ENCODE assay signal across 23 mouse cellular contexts in the genomic region with DNA sequence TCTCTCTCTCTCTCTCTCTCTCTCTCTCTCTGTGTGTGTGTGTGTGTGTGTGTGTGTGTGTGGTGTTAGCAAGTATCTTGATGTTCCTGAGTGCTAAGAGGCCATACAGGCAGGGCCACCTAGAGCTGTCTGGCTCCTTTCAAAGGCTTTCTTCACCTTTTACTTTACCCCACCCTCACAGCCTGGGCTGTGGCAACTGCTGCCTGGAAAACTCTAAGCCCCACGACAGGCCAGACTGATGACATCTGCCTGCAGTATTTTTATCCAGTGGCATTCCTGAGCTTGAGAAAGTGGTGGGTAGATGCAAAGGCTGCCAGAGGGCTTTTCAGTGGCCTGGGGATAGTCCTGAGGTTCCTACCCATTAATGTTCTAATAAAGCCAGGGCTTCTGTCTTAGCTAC. TPM values are rescaled to one million over a fixed set of nuclear protein-coding genes. Genes with fewer than 3 reads are reported as not detected.
DNase-seq lines count a peak whose midpoint lies in the region; ATAC-seq and TF ChIP-seq lines count a peak whose summit lies in the region.
"Had no signal": no experiment of that assay in that cellular context is flagged by ENCODE, and none has a peak within 500 bp of the region (broad histone marks: within the 10 kb centered on the region; RNA-seq: fewer than 3 reads in every experiment).

No protein-coding gene starts in this region.

- H3K79me2 ChIP-seq in heart, adult 2 months (replicated peaks; ENCODE audit: control insufficient read depth, insufficient read depth, low read length) = no peaks in the 10 kb centered on the region; the same call in 1 of the 2 replicates

- peak overlapping the region; percentile 44 for H3K4me2 ChIP-seq in heart, embryonic 14.5 days (ENCODE audit: low read length)
- H3K4me2 ChIP-seq in hindbrain, postnatal 0 days (ENCODE audit: low read depth, low read length) = no peak overlapping the region
- H3K4me2 ChIP-seq: forebrain, embryonic 13.5 days; hindbrain, embryonic 13.5 days; intestine, embryonic 15.5 days; kidney, embryonic 15.5 days had no signal

- peak; percentile 84 for ATAC-seq in heart, embryonic 14.5 days (ENCODE audit: insufficient number of reproducible peaks, insufficient read depth, low FRiP score, low read depth)
- ATAC-seq in hindbrain, postnatal 0 days = no peak
- ATAC-seq: activated CD4-positive, CD25-positive, alpha-beta regulatory T cell, adult 4 months; forebrain, embryonic 13.5 days; forebrain, postnatal 0 days; intestine, embryonic 15.5 days; Patski had no signal

- H3K36me3 ChIP-seq in heart, adult 2 months (ENCODE audit: control insufficient read depth, insufficient read depth, low read length) = peaks cover 2% of the 10 kb centered on the region; the same call in 1 of the 2 replicates
- 0 out of 2 replicates have a peak, but pooled peaks cover 8% of the 10 kb centered on the region for H3K36me3 ChIP-seq in heart, embryonic 14.5 days (ENCODE audit: control insufficient read depth, insufficient read depth, low read length)
- H3K36me3 ChIP-seq in hindbrain, postnatal 0 days (ENCODE audit: insufficient read depth, low read length) = no peaks in the 10 kb centered on the region
- H3K36me3 ChIP-seq: embryonic facial prominence, embryonic 10.5 days; hindbrain, embryonic 13.5 days; intestine, embryonic 15.5 days; kidney, embryonic 15.5 days had no signal

- peak overlapping the region; percentile 76 for H3K27ac ChIP-seq in heart, adult 2 months
- H3K27ac ChIP-seq in heart, embryonic 14.5 days (replicated peaks in 1 of 2; ENCODE audit: control insufficient read depth in 1 of 2, insufficient read depth in 1 of 2, low read depth in 2 of 2, low read length in 2 of 2) = peak overlapping the region; percentile 94 to 99
- no peak overlapping the region for H3K27ac ChIP-seq in hindbrain, postnatal 0 days
- H3K27ac ChIP-seq: embryonic facial prominence, embryonic 10.5 days; forebrain, embryonic 13.5 days; hindbrain, embryonic 13.5 days; intestine, embryonic 15.5 days; kidney, embryonic 15.5 days had no signal

- no peaks in the 10 kb centered on the region for H3K27me3 ChIP-seq in heart, adult 2 months (ENCODE audit: control insufficient read depth, insufficient read depth, low read length)
- peaks cover 5% of the 10 kb centered on the region; the same call in 1 of the 2 replicates for H3K27me3 ChIP-seq in heart, embryonic 14.5 days (ENCODE audit: control insufficient read depth, insufficient read depth, low read length)
- H3K27me3 ChIP-seq in hindbrain, postnatal 0 days (ENCODE audit: insufficient read depth, low read length) = peaks cover 15% of the 10 kb centered on the region

- H3K9ac ChIP-seq in heart, adult 2 months (ENCODE audit: low read depth, low read length) = no peak overlapping the region
- H3K9ac ChIP-seq in heart, embryonic 14.5 days (ENCODE audit: low read length) = peak overlapping the region; percentile 61
- no peak overlapping the region for H3K9ac ChIP-seq in hindbrain, postnatal 0 days (replicated peaks; ENCODE audit: low read length)
- H3K9ac ChIP-seq: forebrain, embryonic 13.5 days; forebrain, postnatal 0 days; hindbrain, embryonic 13.5 days; intestine, embryonic 15.5 days; kidney, embryonic 15.5 days had no signal

- no peak for TF ChIP-seq POLR2A in heart, adult 2 months (IDR thresholded peaks at IDR 0.05; ENCODE audit: insufficient read depth, low read depth, low read length)

- peaks cover 8% of the 10 kb centered on the region; the same call in 1 of the 2 replicates for H3K9me3 ChIP-seq in heart, embryonic 14.5 days (ENCODE audit: control insufficient read depth, low read length)
- no peaks in the 10 kb centered on the region for H3K9me3 ChIP-seq in hindbrain, postnatal 0 days (ENCODE audit: low read length)
- H3K9me3 ChIP-seq: hindbrain, embryonic 13.5 days; intestine, embryonic 15.5 days; kidney, embryonic 15.5 days had no signal

- 27% methylated on average over 1 of the region's 1 CpGs for WGBS in heart, adult 2 months
- WGBS in heart, embryonic 14.5 days = 17% methylated on average over 1 of the region's 1 CpGs
- 31% methylated on average over 1 of the region's 1 CpGs for WGBS in hindbrain, postnatal 0 days

- peaks cover 24% of the 10 kb centered on the region for H3K4me1 ChIP-seq in heart, adult 2 months (ENCODE audit: control insufficient read depth, insufficient read depth, low read length)
- peaks cover 45 to 52% of the 10 kb centered on the region in 2 experiments for H3K4me1 ChIP-seq in heart, embryonic 14.5 days (ENCODE audit: control insufficient read depth in 2 of 2, insufficient read depth in 2 of 2, low read length in 2 of 2)
- no peaks in the 10 kb centered on the region for H3K4me1 ChIP-seq in hindbrain, postnatal 0 days (ENCODE audit: insufficient read depth, low read length)

- H3K4me3 ChIP-seq in heart, adult 2 months = no peak overlapping the region
- no peak overlapping the region for H3K4me3 ChIP-seq in heart, embryonic 14.5 days (ENCODE audit: control insufficient read depth in 1 of 2, insufficient read depth in 1 of 2, low read depth in 1 of 2, low read length in 2 of 2)
- no peak overlapping the region for H3K4me3 ChIP-seq in hindbrain, postnatal 0 days (ENCODE audit: low read length)
- H3K4me3 ChIP-seq: embryonic facial prominence, embryonic 10.5 days; forebrain, embryonic 13.5 days; hindbrain, embryonic 13.5 days; intestine, embryonic 15.5 days; kidney, embryonic 15.5 days had no signal

- intact Hi-C loops in heart, adult 2 months (cut with DNase I) = no loop called here
- intact Hi-C loops in heart, postnatal 25 days (cut with DNase I) = no loop called here
- intact Hi-C loops in heart, postnatal 10 days (cut with DNase I) = no loop called here

- no peak for TF ChIP-seq EP300 in heart, adult 2 months (IDR thresholded peaks at IDR 0.05; ENCODE audit: insufficient read depth, low read depth, low read length)

- DNase-seq in heart, adult 2 months = peak in 1 of 2 experiments; percentile 53
- DNase-seq in heart, postnatal 25 days (ENCODE audit: low spot score) = no peak
- peak; percentile 31 to 72 for DNase-seq in heart, postnatal 10 days
- DNase-seq in hindbrain, postnatal 0 days (ENCODE audit: low spot score) = no peak
- DNase-seq in lung, postnatal 4 days = no peak
- DNase-seq in cerebellum, postnatal 14 days = no peak
- DNase-seq: adrenal gland, adult 2 months; adrenal gland, postnatal 25 days; cerebellum, adult 18-20 months; cerebellum, adult 9-11 months; forebrain, postnatal 0 days; kidney, adult 2 months had no signal

- TF ChIP-seq CTCF in heart, adult 2 months (IDR thresholded peaks at IDR 0.05) = no peak
- no peak for TF ChIP-seq CTCF in hindbrain, postnatal 0 days (IDR thresholded peaks at IDR 0.05; ENCODE audit: low read depth)

RNA-seq across cellular contexts. Expression of a gene that starts 6.2 kb away (rescaled TPM):
- total RNA-seq in heart, adult 2 months (2021) = 10 to 100 TPM; 32.4 to 34.2 TPM
- 42.0 and 48.1 TPM in 2 replicates for polyA plus RNA-seq in heart, adult 2 months (2012; rRNA removed)
- 10 to 100 TPM; 37.4 to 37.7 TPM for total RNA-seq in heart, postnatal 25 days (2021)
- 28.1 and 31.1 TPM in 2 replicates for polyA plus RNA-seq in heart, embryonic 14.5 days (2014; fragmentation: Nextera tagmentation; extraction: Ambion mirVana)
- 10 to 100 TPM; 40.9 to 42.0 TPM for total RNA-seq in heart, postnatal 10 days (2021)
- total RNA-seq in hindbrain, postnatal 0 days (2014; rRNA removed) = 1.2 and 1.9 TPM in 2 replicates
- 1.1 and 1.4 TPM in 2 replicates for polyA plus RNA-seq in hindbrain, postnatal 0 days (2015; fragmentation: Nextera tagmentation; extraction: Ambion mirVana)
- total RNA-seq: CH12.LX; hematopoietic stem cell, adult 5-6 weeks had no signal
- polyA plus RNA-seq: activated CD4-positive, CD25-positive, alpha-beta regulatory T cell, adult 4 months had no signal

RNA-seq across cellular contexts. Expression of a gene that starts 18.0 kb away (rescaled TPM):
- not detected for total RNA-seq in heart, adult 2 months (2021)
- 0.06 and 0.08 TPM in 2 replicates for polyA plus RNA-seq in heart, adult 2 months (2012; rRNA removed)
- total RNA-seq in heart, postnatal 25 days (2021) = not detected
- 3.9 and 4.4 TPM in 2 replicates for polyA plus RNA-seq in heart, embryonic 14.5 days (2014; fragmentation: Nextera tagmentation; extraction: Ambion mirVana)
- total RNA-seq in heart, postnatal 10 days (2021) = under 1 TPM; 0.43 to 0.62 TPM
- 2.1 and 3.0 TPM in 2 replicates for total RNA-seq in hindbrain, postnatal 0 days (2014; rRNA removed)
- 2.0 and 2.6 TPM in 2 replicates for polyA plus RNA-seq in hindbrain, postnatal 0 days (2015; fragmentation: Nextera tagmentation; extraction: Ambion mirVana)
- total RNA-seq: gastrocnemius, adult 8-10 months had no signal
- polyA plus RNA-seq: activated CD4-positive, CD25-positive, alpha-beta regulatory T cell, adult 4 months had no signal

RNA-seq across cellular contexts. Expression of a gene that starts 43.3 kb away (rescaled TPM):
- total RNA-seq in heart, adult 2 months (2021) = 10 to 100 TPM; 13.6 to 14.8 TPM
- polyA plus RNA-seq in heart, adult 2 months (2012; rRNA removed) = 33.2 and 36.9 TPM in 2 replicates
- 10 to 100 TPM; 13.8 to 19.6 TPM for total RNA-seq in heart, postnatal 25 days (2021)
- 31.3 and 41.1 TPM in 2 replicates for polyA plus RNA-seq in heart, embryonic 14.5 days (2014; fragmentation: Nextera tagmentation; extraction: Ambion mirVana)
- total RNA-seq in heart, postnatal 10 days (2021) = 10 to 100 TPM; 24.9 to 26.3 TPM
- total RNA-seq in hindbrain, postnatal 0 days (2014; rRNA removed) = 106 and 118 TPM in 2 replicates
- 101 and 102 TPM in 2 replicates for polyA plus RNA-seq in hindbrain, postnatal 0 days (2015; fragmentation: Nextera tagmentation; extraction: Ambion mirVana)

RNA-seq across cellular contexts. Expression of a gene that starts 59.9 kb away (rescaled TPM):
- 100 to 1,000 TPM; 424 to 434 TPM for total RNA-seq in heart, adult 2 months (2021)
- polyA plus RNA-seq in heart, adult 2 months (2012; rRNA removed) = 641 and 822 TPM in 2 replicates
- total RNA-seq in heart, postnatal 25 days (2021) = 100 to 1,000 TPM; 424 to 455 TPM
- polyA plus RNA-seq in heart, embryonic 14.5 days (2014; fragmentation: Nextera tagmentation; extraction: Ambion mirVana) = 885 and 947 TPM in 2 replicates
- total RNA-seq in heart, postnatal 10 days (2021) = 100 to 1,000 TPM; 630 to 639 TPM
- total RNA-seq in hindbrain, postnatal 0 days (2014; rRNA removed) = 758 and 776 TPM in 2 replicates
- 708 and 751 TPM in 2 replicates for polyA plus RNA-seq in hindbrain, postnatal 0 days (2015; fragmentation: Nextera tagmentation; extraction: Ambion mirVana)

Comparison
In these comparisons a context has a peak if more than half of its experiments do, and no peak if none do; other contexts are left out.
1. DNase-seq: peak in heart, postnatal 10 days (2 of 2); none in heart, postnatal 25 days (single experiment), hindbrain, postnatal 0 days (single experiment), lung, postnatal 4 days (0 of 2) and cerebellum, postnatal 14 days (0 of 2).
2. RNA of a gene that starts 6.2 kb away (total RNA-seq): 40.9 to 42.0 TPM in heart, postnatal 10 days, 37.4 to 37.7 TPM in heart, postnatal 25 days and 32.4 to 34.2 TPM in heart, adult 2 months; 1.2 to 1.9 TPM in hindbrain, postnatal 0 days; every median in the first group is over 10 times any median in the second.